Mouse (Mus musculus): ENCODE results near the gene D5Ertd579e. TPM values are rescaled to one million over a fixed set of nuclear protein-coding genes. Genes with fewer than 3 reads are reported as not detected.
A peak's percentile ranks its signal among the peaks of the same experiment; 100 is the strongest.
"Not testable (repeated sequence)": the region's sequence is repeated elsewhere in the genome, so short reads cannot be mapped to it uniquely, and the experiment has no call there.

The D5Ertd579e gene
- polyA plus RNA-seq, 1 experiment from 2014 or later, result 30.2 TPM

GRCm38 (mm10) chr5:36667165-36667564 lies 28.7 kb downstream of the D5Ertd579e start:
- 94% methylated on average over 5 of the region's 5 CpGs for WGBS
- no peaks in the 10 kb centered on the region for H3K9me3 ChIP-seq (replicated peaks; ENCODE audit: control insufficient read depth, low read length)
- no peak overlapping the region for H3K4me3 ChIP-seq (ENCODE audit: low read depth, low read length)
- H3K27me3 ChIP-seq (replicated peaks; ENCODE audit: control insufficient read depth, insufficient read depth, low read length), result no peaks in the 10 kb centered on the region
- H3K27ac ChIP-seq (ENCODE audit: low read depth, low read length), result no peak overlapping the region
- H3K4me2 ChIP-seq (ENCODE audit: low read length), result no peak overlapping the region
- H3K4me1 ChIP-seq (ENCODE audit: control insufficient read depth, insufficient read depth, low read length), result no peaks in the 10 kb centered on the region
- no peak overlapping the region for H3K9ac ChIP-seq (ENCODE audit: low read length)
- ATAC-seq (no peak), DNase-seq (ENCODE audit: low spot score) (no peak)
- H3K36me3 ChIP-seq (ENCODE audit: control insufficient read depth, insufficient read depth, low read length), result peaks cover 24% of the 10 kb centered on the region

GRCm38 (mm10) chr5:36666699-36667098 lies 29.1 kb downstream of the D5Ertd579e start:
- not testable (repeated sequence) for H3K27me3 ChIP-seq (replicated peaks; ENCODE audit: control insufficient read depth, insufficient read depth, low read length); H3K9ac ChIP-seq (ENCODE audit: low read length); H3K4me2 ChIP-seq (ENCODE audit: low read length); ATAC-seq; DNase-seq (ENCODE audit: low spot score); H3K4me3 ChIP-seq (ENCODE audit: low read depth, low read length); H3K4me1 ChIP-seq (ENCODE audit: control insufficient read depth, insufficient read depth, low read length); H3K27ac ChIP-seq (ENCODE audit: low read depth, low read length); H3K9me3 ChIP-seq (replicated peaks; ENCODE audit: control insufficient read depth, low read length)
- H3K36me3 ChIP-seq (ENCODE audit: control insufficient read depth, insufficient read depth, low read length), result peaks cover 22% of the 10 kb centered on the region; the same call in 1 of the 2 replicates
- WGBS, result 99% methylated on average over 2 of the region's 2 CpGs

DNA sequence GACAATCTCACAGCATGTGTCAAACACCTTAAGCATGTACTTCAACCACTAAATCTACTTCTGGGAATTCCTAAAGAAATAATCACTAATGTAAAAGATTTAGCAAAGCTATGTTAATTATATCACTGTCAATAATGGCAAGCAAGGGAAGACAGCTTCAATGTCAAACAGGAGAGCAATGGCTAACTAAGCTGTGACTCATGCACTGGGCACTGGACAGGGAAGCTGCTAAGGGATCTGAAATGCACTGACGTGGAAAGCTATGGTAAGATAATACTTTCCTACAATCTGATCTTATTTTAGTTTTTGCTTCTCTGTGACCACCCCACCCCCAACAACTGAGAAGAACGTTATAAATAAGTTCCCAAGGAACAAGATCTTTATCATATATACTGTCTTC lies 32.5 kb downstream of the D5Ertd579e start:
- no peak overlapping the region for H3K4me3 ChIP-seq (ENCODE audit: low read depth, low read length)
- ATAC-seq (no peak), DNase-seq (ENCODE audit: low spot score) (no peak)
- 0 out of 2 replicates have a peak, but pooled peaks cover 3% of the 10 kb centered on the region for H3K36me3 ChIP-seq (ENCODE audit: control insufficient read depth, insufficient read depth, low read length)
- H3K4me1 ChIP-seq (ENCODE audit: control insufficient read depth, insufficient read depth, low read length), result no peaks in the 10 kb centered on the region
- no peak overlapping the region for H3K27ac ChIP-seq (ENCODE audit: low read depth, low read length)
- no peaks in the 10 kb centered on the region for H3K9me3 ChIP-seq (replicated peaks; ENCODE audit: control insufficient read depth, low read length)
- 90% methylated on average over 2 of the region's 2 CpGs for WGBS
- H3K4me2 ChIP-seq (ENCODE audit: low read length), result no peak overlapping the region
- no peaks in the 10 kb centered on the region for H3K27me3 ChIP-seq (replicated peaks; ENCODE audit: control insufficient read depth, insufficient read depth, low read length)
- no peak overlapping the region for H3K9ac ChIP-seq (ENCODE audit: low read length)

- not testable (repeated sequence) for H3K9ac ChIP-seq (ENCODE audit: low read length); H3K36me3 ChIP-seq (ENCODE audit: control insufficient read depth, insufficient read depth, low read length); H3K4me3 ChIP-seq (ENCODE audit: low read depth, low read length); ATAC-seq; H3K4me1 ChIP-seq (ENCODE audit: control insufficient read depth, insufficient read depth, low read length); H3K4me2 ChIP-seq (ENCODE audit: low read length); H3K27ac ChIP-seq (ENCODE audit: low read depth, low read length); H3K9me3 ChIP-seq (replicated peaks; ENCODE audit: control insufficient read depth, low read length); H3K27me3 ChIP-seq (replicated peaks; ENCODE audit: control insufficient read depth, insufficient read depth, low read length)
- peak; percentile 19 for DNase-seq (ENCODE audit: low spot score)
Measured at GRCm38 (mm10) chr5:36660977-36661760, 34.7 kb downstream of the D5Ertd579e start.

DNA sequence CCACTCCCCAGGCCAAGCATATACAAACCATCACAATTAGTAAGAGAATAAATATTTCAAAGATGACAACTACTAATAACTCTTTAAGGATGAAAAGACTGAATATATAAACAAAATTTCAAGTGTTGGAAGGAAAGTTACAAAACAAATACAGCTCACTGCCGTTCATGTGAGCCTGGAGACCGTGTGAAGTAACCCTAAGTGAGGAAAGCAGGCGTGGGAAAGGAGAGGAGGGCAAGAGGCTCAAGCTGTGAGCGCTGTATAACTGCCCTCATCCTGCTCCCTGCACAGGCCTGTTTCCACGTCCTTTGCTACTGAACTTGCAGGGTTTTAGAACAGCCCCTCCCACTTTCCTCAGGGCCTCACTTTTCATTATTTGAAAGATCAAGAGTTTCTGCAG lies 70.2 kb downstream of the D5Ertd579e start:
- Histone ChIP-seq H3K9me3 (replicated peaks; ENCODE audit: control insufficient read depth, low read length) (no peaks in the 10 kb centered on the region), H3K27ac (ENCODE audit: low read depth, low read length) (no peak overlapping the region), H3K36me3 (ENCODE audit: control insufficient read depth, insufficient read depth, low read length) (peaks cover 28% of the 10 kb centered on the region; the same call in 1 of the 2 replicates), H3K9ac (ENCODE audit: low read length) (no peak overlapping the region), H3K4me2 (ENCODE audit: low read length) (no peak overlapping the region), H3K27me3 (replicated peaks; ENCODE audit: control insufficient read depth, insufficient read depth, low read length) (no peaks in the 10 kb centered on the region), H3K4me1 (ENCODE audit: control insufficient read depth, insufficient read depth, low read length) (0 out of 2 replicates have a peak, but pooled peaks cover 2% of the 10 kb centered on the region), H3K4me3 (ENCODE audit: low read depth, low read length) (no peak overlapping the region)
- 80% methylated on average over 5 of the region's 5 CpGs for WGBS
- ATAC-seq, result no peak
- no peak for DNase-seq (ENCODE audit: low spot score)

GRCm38 (mm10) chr5:36623670-36624069 lies 72.2 kb downstream of the D5Ertd579e start:
- DNase-seq (ENCODE audit: low spot score) (no peak), ATAC-seq (no peak)
- 0 out of 2 replicates have a peak, but pooled peaks cover 2% of the 10 kb centered on the region for H3K4me1 ChIP-seq (ENCODE audit: control insufficient read depth, insufficient read depth, low read length)
- H3K4me3 ChIP-seq (ENCODE audit: low read depth, low read length), result no peak overlapping the region
- no peaks in the 10 kb centered on the region for H3K27me3 ChIP-seq (replicated peaks; ENCODE audit: control insufficient read depth, insufficient read depth, low read length)
- H3K36me3 ChIP-seq (ENCODE audit: control insufficient read depth, insufficient read depth, low read length), result peaks cover 26% of the 10 kb centered on the region
- no peaks in the 10 kb centered on the region for H3K9me3 ChIP-seq (replicated peaks; ENCODE audit: control insufficient read depth, low read length)
- no peak overlapping the region for H3K27ac ChIP-seq (ENCODE audit: low read depth, low read length)
- H3K9ac ChIP-seq (ENCODE audit: low read length), result no peak overlapping the region
- no peak overlapping the region for H3K4me2 ChIP-seq (ENCODE audit: low read length)
- WGBS, result 94% methylated on average over 5 of the region's 5 CpGs

GRCm38 (mm10) chr5:36621058-36621449 lies 74.8 kb downstream of the D5Ertd579e start:
- H3K4me1 ChIP-seq (ENCODE audit: control insufficient read depth, insufficient read depth, low read length), result 0 out of 2 replicates have a peak, but pooled peaks cover 2% of the 10 kb centered on the region
- no peak overlapping the region for H3K27ac ChIP-seq (ENCODE audit: low read depth, low read length)
- DNase-seq (ENCODE audit: low spot score), result no peak
- H3K9ac ChIP-seq (ENCODE audit: low read length), result no peak overlapping the region
- H3K36me3 ChIP-seq (ENCODE audit: control insufficient read depth, insufficient read depth, low read length), result peaks cover 37% of the 10 kb centered on the region
- H3K4me3 ChIP-seq (ENCODE audit: low read depth, low read length), result no peak overlapping the region
- H3K27me3 ChIP-seq (replicated peaks; ENCODE audit: control insufficient read depth, insufficient read depth, low read length), result no peaks in the 10 kb centered on the region
- 85% methylated on average over 5 of the region's 5 CpGs for WGBS
- no peaks in the 10 kb centered on the region for H3K9me3 ChIP-seq (replicated peaks; ENCODE audit: control insufficient read depth, low read length)
- H3K4me2 ChIP-seq (ENCODE audit: low read length), result no peak overlapping the region
- no peak for ATAC-seq

GRCm38 (mm10) chr5:36620409-36621057 lies 75.3 kb downstream of the D5Ertd579e start:
- Histone ChIP-seq H3K9me3 (replicated peaks; ENCODE audit: control insufficient read depth, low read length) (no peaks in the 10 kb centered on the region), H3K27me3 (replicated peaks; ENCODE audit: control insufficient read depth, insufficient read depth, low read length) (no peaks in the 10 kb centered on the region), H3K27ac (ENCODE audit: low read depth, low read length) (no peak overlapping the region), H3K4me2 (ENCODE audit: low read length) (no peak overlapping the region), H3K4me1 (ENCODE audit: control insufficient read depth, insufficient read depth, low read length) (0 out of 2 replicates have a peak, but pooled peaks cover 2% of the 10 kb centered on the region), H3K4me3 (ENCODE audit: low read depth, low read length) (no peak overlapping the region), H3K9ac (ENCODE audit: low read length) (no peak overlapping the region), H3K36me3 (ENCODE audit: control insufficient read depth, insufficient read depth, low read length) (peaks cover 42% of the 10 kb centered on the region)
- no peak for ATAC-seq
- WGBS, result 83% methylated on average over 8 of the region's 8 CpGs
- DNase-seq (ENCODE audit: low spot score), result no peak

DNA sequence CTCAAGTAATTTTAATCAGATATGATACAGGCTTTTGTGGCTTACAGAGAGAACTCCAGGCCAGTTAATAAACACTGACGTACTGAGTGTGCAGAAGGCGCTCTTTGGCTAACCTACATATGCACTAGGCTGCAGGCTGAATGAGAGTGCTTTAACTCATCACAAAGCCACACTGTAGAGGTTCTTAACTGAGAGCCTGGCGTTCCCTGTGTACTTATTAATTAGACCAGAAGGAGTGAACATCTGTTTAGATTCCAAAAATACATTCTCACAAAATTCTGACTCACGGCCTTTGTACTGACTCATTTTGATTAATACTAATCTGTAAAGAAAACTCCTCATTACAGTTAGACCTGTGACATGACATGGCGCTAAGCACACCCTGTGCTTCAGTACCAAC lies 76.9 kb downstream of the D5Ertd579e start:
- no peak for ATAC-seq
- H3K4me1 ChIP-seq (ENCODE audit: control insufficient read depth, insufficient read depth, low read length), result 0 out of 2 replicates have a peak, but pooled peaks cover 2% of the 10 kb centered on the region
- DNase-seq (ENCODE audit: low spot score), result no peak
- H3K4me3 ChIP-seq (ENCODE audit: low read depth, low read length), result no peak overlapping the region
- H3K36me3 ChIP-seq (ENCODE audit: control insufficient read depth, insufficient read depth, low read length), result peaks cover 55% of the 10 kb centered on the region
- no peaks in the 10 kb centered on the region for H3K9me3 ChIP-seq (replicated peaks; ENCODE audit: control insufficient read depth, low read length)
- no peak overlapping the region for H3K9ac ChIP-seq (ENCODE audit: low read length)
- no peak overlapping the region for H3K4me2 ChIP-seq (ENCODE audit: low read length)
- H3K27ac ChIP-seq (ENCODE audit: low read depth, low read length), result no peak overlapping the region
- WGBS, result 77% methylated on average over 5 of the region's 5 CpGs
- no peaks in the 10 kb centered on the region for H3K27me3 ChIP-seq (replicated peaks; ENCODE audit: control insufficient read depth, insufficient read depth, low read length)
